Mouse (Mus musculus): ENCODE measurements at regions not wholly inside any gene's neighbourhood (a gene's known extent, or its start where the extent isn't known, plus 50 kb on each side); places are given as distances from the start of the nearest gene placed in this dataset.

- no peak for TF ChIP-seq CTCF (IDR thresholded peaks at IDR 0.05; ENCODE audit: low read depth)
- TF ChIP-seq EP300 (optimal IDR thresholded peaks at IDR 0.05), result no peak
Measured at GRCm38 (mm10) chr14:24617126-24617375, 130.1 kb downstream of the Rps24 start.

All from stomach, postnatal 0 days (tissue).